Mouse (Mus musculus) heart, adult 2 months (tissue): ENCODE data around the gene Ncoa4. TPM values are rescaled to one million over a fixed set of nuclear protein-coding genes. Genes with fewer than 3 reads are reported as not detected.

Source experiments
- DNase-seq, 2 experiments: peaks; one replicate each; pipeline ENCODE4 v3.0.0; 2021
- H3K27ac ChIP-seq: fragments of 200-600 bp; 2 replicates; pipeline ENCODE4 v1.8.1; 2022
- H3K27me3 ChIP-seq: fragments of 200-500 bp; 2 replicates; pipeline ENCODE4 v1.6.1; 2012; ENCODE audit warnings: mild to moderate bottlenecking, low read length, inconsistent platforms, mixed read lengths; ENCODE audit not compliant: control insufficient read depth, insufficient read depth
- H3K36me3 ChIP-seq: fragments of 200-500 bp; 2 replicates; pipeline ENCODE4 v1.6.1; 2012; ENCODE audit warnings: low read length, inconsistent platforms; ENCODE audit not compliant: control insufficient read depth, insufficient read depth
- H3K4me1 ChIP-seq: fragments of 200-500 bp; 2 replicates; pipeline ENCODE4 v1.6.1; 2011; ENCODE audit warnings: low read length; ENCODE audit not compliant: control insufficient read depth, insufficient read depth
- H3K4me3 ChIP-seq: fragments of 200-600 bp; 2 replicates; pipeline ENCODE4 v1.8.1; 2022
- H3K79me2 ChIP-seq: fragments of 200-500 bp; replicated peaks from 2 replicates; pipeline ENCODE4 v1.6.1; 2012; ENCODE audit warnings: mild to moderate bottlenecking, inconsistent platforms, low read length, moderate library complexity, mixed read lengths; ENCODE audit not compliant: control insufficient read depth, insufficient read depth
- H3K9ac ChIP-seq: fragments of 200-500 bp; 2 replicates; pipeline ENCODE4 v1.6.1; 2012; ENCODE audit warnings: low read depth, mild to moderate bottlenecking, control low read depth, inconsistent platforms, low read length, mixed read lengths
- CTCF ChIP-seq: fragments of 200-600 bp; IDR thresholded peaks from 2 replicates; pipeline ENCODE4 v1.8.1; 2022; ENCODE audit warnings: antibody characterized with exemption, mild to moderate bottlenecking, moderate library complexity
- EP300 ChIP-seq: fragments of 200-500 bp; IDR thresholded peaks from 2 replicates; pipeline ENCODE4 v1.6.1; 2011; ENCODE audit warnings: low read depth, low read length, control low read depth; ENCODE audit not compliant: insufficient read depth
- POLR2A ChIP-seq: fragments of 200-500 bp; IDR thresholded peaks from 2 replicates; pipeline ENCODE4 v1.6.1; 2011; ENCODE audit warnings: mild to moderate bottlenecking, low read depth, low read length, control low read depth; ENCODE audit not compliant: insufficient read depth
- WGBS: fragments of 180-500 bp; shearing (Covaris S2); methylation state at CpG from one replicate; pipeline ENCODE4 v1.1.7; 2018; 5-methylcytosine and 5-hydroxymethylcytosine counted together
- intact Hi-C: fragments of 180-260 bp; cut with DNase I; formaldehyde crosslinking; loops from one replicate; pipeline ENCODE4 v1.15.1; 2025
- polyA plus RNA-seq: library from polyadenylated mRNA; depleted of rRNA; stranded (reverse); fragments of >200 nt; gene quantifications from 2 replicates; pipeline ENCODE4 v1.2.3, GENCODE M21; 2012; rRNA removed
- total RNA-seq, 2 experiments: library from RNA; stranded (reverse); gene quantifications; 2 replicates each; pipeline ENCODE4 v1.2.3; 2021

Ncoa4 gene
- total and polyA plus RNA-seq, 3 experiments, result 36.7 to 196 (median 135) TPM

DNA sequence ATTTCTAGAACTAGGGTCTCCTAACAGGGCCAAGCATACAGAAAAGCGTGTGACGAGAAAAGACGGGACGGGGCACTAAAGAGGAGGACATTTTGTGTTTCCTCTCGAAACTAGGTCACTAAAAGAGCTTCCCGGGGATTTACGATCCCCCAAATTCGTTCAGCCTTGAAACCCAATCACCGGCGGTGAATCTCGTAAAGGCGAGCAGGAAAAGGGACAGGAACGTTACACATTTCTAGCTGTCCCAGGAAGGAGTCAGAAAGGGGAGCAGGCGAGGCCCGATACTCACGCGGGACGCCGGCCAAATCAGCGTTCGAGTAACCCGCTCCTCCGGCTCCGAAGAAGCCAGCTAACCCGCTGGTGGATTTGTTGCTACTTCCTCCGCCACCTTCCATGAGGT lies 41.7 kb downstream of the Ncoa4 start:
- peak overlapping the region; percentile 89 for H3K4me3 ChIP-seq
- H3K9ac ChIP-seq, result peak overlapping the region; percentile 70
- H3K79me2 ChIP-seq, result peaks cover 13% of the 10 kb centered on the region
- intact Hi-C loops, result loop anchor here (2.0 kb wide), 1 partner anchor 43 kb away; the partner anchor contains the start of gene Ncoa4
- H3K27me3 ChIP-seq, result no peaks in the 10 kb centered on the region
- DNase-seq, result no peak
- H3K4me1 ChIP-seq, result peaks cover 9% of the 10 kb centered on the region
- TF ChIP-seq POLR2A (0 out of 2 replicates have a peak, but pooled peaks have one; percentile 12), CTCF (no peak)
- H3K36me3 ChIP-seq, result peaks cover 14% of the 10 kb centered on the region
- under 1% methylated on average over 26 of the region's 26 CpGs for WGBS
- peak overlapping the region; percentile 69 for H3K27ac ChIP-seq

- Histone ChIP-seq H3K9ac (peak within 1 kb of the TSS; percentile 98), H3K27ac (peak within 1 kb of the TSS; percentile 69), H3K79me2 (peaks cover 13% of the 10 kb centered on the region), H3K4me3 (peak within 1 kb of the TSS; percentile 89), H3K36me3 (peaks cover 10% of the 10 kb centered on the region), H3K4me1 (peaks cover 9% of the 10 kb centered on the region), H3K27me3 (no peaks in the 10 kb centered on the region)
- DNase-seq, result peak; percentile 91
- under 1% methylated on average over 77 of the region's 77 CpGs for WGBS
- TF ChIP-seq CTCF (no peak), POLR2A (no peak)
- intact Hi-C loops, result loop anchor here (2.0 kb wide), 1 partner anchor 43 kb away; the partner anchor contains the start of gene Ncoa4
Observed at GRCm38 (mm10) chr14:32201791-32202451, 42.3 kb downstream of the Ncoa4 start, which contains the start of the genes Timm23 and Parg. Gene Timm23, minus strand, starts transcription at chr14:32201898. Gene Parg, plus strand, starts transcription at chr14:32201949.

DNA sequence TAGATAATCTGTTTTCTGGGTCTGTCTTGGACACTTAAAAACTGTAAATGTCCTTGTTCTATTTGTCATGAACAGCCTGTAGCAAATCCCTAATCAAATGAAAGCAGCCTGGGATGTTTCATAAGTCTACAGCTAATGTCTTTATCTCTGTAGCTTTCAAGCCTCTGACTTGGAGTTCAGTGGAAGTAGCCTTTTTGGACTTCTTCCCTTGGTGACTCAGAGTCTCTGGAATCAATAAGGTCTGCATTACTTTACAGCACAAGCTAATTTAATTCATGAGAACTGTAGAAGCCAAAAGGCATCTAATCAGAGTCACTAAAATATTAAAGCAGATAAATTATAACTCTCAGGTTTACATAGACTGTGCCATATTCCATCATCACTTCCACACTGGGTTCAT lies 66.9 kb downstream of the Ncoa4 start:
- intact Hi-C loops, result no loop called here
- Histone ChIP-seq H3K27ac (no peak overlapping the region), H3K36me3 (no peaks in the 10 kb centered on the region), H3K4me1 (no peaks in the 10 kb centered on the region), H3K4me3 (no peak overlapping the region), H3K79me2 (no peaks in the 10 kb centered on the region), H3K9ac (no peak overlapping the region), H3K27me3 (no peaks in the 10 kb centered on the region)
- DNase-seq, result no peak
- TF ChIP-seq EP300 (no peak), CTCF (no peak), POLR2A (no peak)

DNA sequence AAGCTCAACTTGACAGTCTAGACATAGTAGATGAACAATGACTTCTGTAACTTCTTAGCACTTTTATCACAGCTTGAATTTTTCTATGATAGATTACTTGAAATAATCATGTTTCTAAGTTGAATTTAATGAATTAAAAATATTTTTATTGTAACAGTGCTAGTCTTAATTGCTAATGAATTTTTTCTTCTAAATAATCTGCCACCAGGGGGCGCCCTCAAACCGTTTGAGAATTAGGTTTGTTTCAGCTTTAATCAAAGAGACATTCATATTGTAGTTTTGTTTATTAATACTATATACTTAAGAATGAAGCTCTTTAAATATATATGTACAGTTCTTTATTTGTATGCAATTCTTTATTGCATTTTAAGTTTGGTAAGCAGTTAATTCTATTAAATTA lies 69.3 kb downstream of the Ncoa4 start:
- no peaks in the 10 kb centered on the region for H3K4me1 ChIP-seq
- H3K79me2 ChIP-seq, result no peaks in the 10 kb centered on the region
- 2% methylated on average over 2 of the region's 2 CpGs for WGBS
- H3K9ac ChIP-seq, result no peak overlapping the region
- intact Hi-C loops, result loop anchor here (1.0 kb wide), 1 partner anchor 253 kb away; no protein-coding TSS in a partner anchor
- DNase-seq, result peak; percentile 9 to 54
- TF ChIP-seq EP300, result no peak
- peak; percentile 92 for TF ChIP-seq CTCF
- H3K27me3 ChIP-seq, result no peaks in the 10 kb centered on the region
- H3K27ac ChIP-seq, result no peak overlapping the region
- H3K4me3 ChIP-seq, result no peak overlapping the region
- no peaks in the 10 kb centered on the region for H3K36me3 ChIP-seq

Other genes starting within 250 kb of the Ncoa4 start
- gene Galnt15, start 130.9 kb upstream of the Ncoa4 start, total RNA-seq, result 10 to 100 TPM; 10.1 to 18.1 TPM
- gene Galnt15, start 130.9 kb upstream of the Ncoa4 start, polyA plus RNA-seq, result 11.2 and 14.6 TPM in 2 replicates
- gene Oxnad1, start 74.5 kb upstream of the Ncoa4 start, total RNA-seq, result 10 to 100 TPM; 49.5 to 54.9 TPM
- 53.9 and 92.7 TPM in 2 replicates for gene Oxnad1, start 74.5 kb upstream of the Ncoa4 start, polyA plus RNA-seq
- gene Dph3, start 74.1 kb upstream of the Ncoa4 start, total RNA-seq, result 10 to 100 TPM; 81.7 to 99.2 TPM
- gene Dph3, start 74.1 kb upstream of the Ncoa4 start, polyA plus RNA-seq, result 40.2 and 63.3 TPM in 2 replicates
- not detected for gene Msmb, start 17.8 kb upstream of the Ncoa4 start, total RNA-seq
- not detected in 2 replicates for gene Msmb, start 17.8 kb upstream of the Ncoa4 start, polyA plus RNA-seq
- 100 to 1,000 TPM; 206 to 234 TPM for gene Timm23, start 42.0 kb downstream of the Ncoa4 start, total RNA-seq
- 264 and 384 TPM in 2 replicates for gene Timm23, start 42.0 kb downstream of the Ncoa4 start, polyA plus RNA-seq
- 10 to 100 TPM; 20.0 to 21.2 TPM for gene Parg, start 42.1 kb downstream of the Ncoa4 start, total RNA-seq
- gene Parg, start 42.1 kb downstream of the Ncoa4 start, polyA plus RNA-seq, result 3.7 and 6.3 TPM in 2 replicates
- gene Ogdhl, start 162.2 kb downstream of the Ncoa4 start, total RNA-seq, result 10 to 100 TPM; 65.0 to 93.6 TPM
- 110 and 129 TPM in 2 replicates for gene Ogdhl, start 162.2 kb downstream of the Ncoa4 start, polyA plus RNA-seq
- not detected for gene 1700024G13Rik, start 228.5 kb downstream of the Ncoa4 start, total RNA-seq
- 0.53 TPM in 1 of 2 replicates, not detected in the other for gene 1700024G13Rik, start 228.5 kb downstream of the Ncoa4 start, polyA plus RNA-seq